Mouse (Mus musculus) v-Abl transformed pro-B cells (cell line): Measurements from ENCODE around the gene Rnf207.

ENCODE experiments used
- in situ Hi-C, 2 experiments: fragments of 400-800 bp; cut with MboI; formaldehyde crosslinking; loops; one replicate each; pipeline ENCODE4 v1.15.1; 2025; ENCODE audit not compliant: unreplicated experiment in 2 of 2

Rnf207 gene

DNA sequence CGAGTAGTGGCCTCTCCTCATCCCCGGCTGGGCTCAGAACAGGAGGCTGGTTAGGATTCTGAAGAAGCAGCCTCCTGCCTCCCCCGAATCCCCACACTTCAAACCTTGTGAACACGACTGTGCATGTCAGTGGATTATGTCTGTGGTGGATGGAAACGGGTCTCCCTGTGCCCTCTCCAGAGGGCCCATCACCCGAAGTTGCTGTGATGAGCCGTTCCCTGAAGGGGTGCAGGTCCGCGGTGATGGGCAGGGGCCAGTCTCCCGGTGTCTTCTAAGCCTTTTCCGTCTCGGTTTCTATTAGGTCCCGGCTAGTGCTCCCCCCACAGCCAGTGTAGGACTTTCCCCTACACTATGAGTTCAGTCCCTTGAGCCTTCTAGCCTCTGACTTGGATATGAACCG is 20.0 kb downstream of the Rnf207 start:
- in situ Hi-C loops = loop anchor here in 1 of 2 experiments (25.0 kb wide), 2 partner anchors 312 to 1663 kb away; partner anchors contain the start of genes A430005L14Rik, Phf13 and Thap3

GRCm38 (mm10) chr4:152296874-152297861 is 21.6 kb downstream of the Rnf207 start, which contains the start of gene Icmt:
TSS of gene Icmt (plus strand) at chr4:152297227.
- in situ Hi-C loops = loop anchor here in 1 of 2 experiments (25.0 kb wide), 2 partner anchors 310 to 1665 kb away; partner anchors contain the start of genes A430005L14Rik, Phf13 and Thap3

- in situ Hi-C loops = loop anchor here in 1 of 2 experiments (25.0 kb wide), 2 partner anchors 309 to 1666 kb away; partner anchors contain the start of genes A430005L14Rik, Phf13 and Thap3
These were observed 22.4 kb downstream of the Rnf207 start for GRCm38 (mm10) chr4:152296371-152296770.

GRCm38 (mm10) chr4:152295916-152296315 is 22.9 kb downstream of the Rnf207 start:
- in situ Hi-C loops = loop anchor here in 1 of 2 experiments (25.0 kb wide), 2 partner anchors 309 to 1666 kb away; partner anchors contain the start of genes A430005L14Rik, Phf13 and Thap3

DNA sequence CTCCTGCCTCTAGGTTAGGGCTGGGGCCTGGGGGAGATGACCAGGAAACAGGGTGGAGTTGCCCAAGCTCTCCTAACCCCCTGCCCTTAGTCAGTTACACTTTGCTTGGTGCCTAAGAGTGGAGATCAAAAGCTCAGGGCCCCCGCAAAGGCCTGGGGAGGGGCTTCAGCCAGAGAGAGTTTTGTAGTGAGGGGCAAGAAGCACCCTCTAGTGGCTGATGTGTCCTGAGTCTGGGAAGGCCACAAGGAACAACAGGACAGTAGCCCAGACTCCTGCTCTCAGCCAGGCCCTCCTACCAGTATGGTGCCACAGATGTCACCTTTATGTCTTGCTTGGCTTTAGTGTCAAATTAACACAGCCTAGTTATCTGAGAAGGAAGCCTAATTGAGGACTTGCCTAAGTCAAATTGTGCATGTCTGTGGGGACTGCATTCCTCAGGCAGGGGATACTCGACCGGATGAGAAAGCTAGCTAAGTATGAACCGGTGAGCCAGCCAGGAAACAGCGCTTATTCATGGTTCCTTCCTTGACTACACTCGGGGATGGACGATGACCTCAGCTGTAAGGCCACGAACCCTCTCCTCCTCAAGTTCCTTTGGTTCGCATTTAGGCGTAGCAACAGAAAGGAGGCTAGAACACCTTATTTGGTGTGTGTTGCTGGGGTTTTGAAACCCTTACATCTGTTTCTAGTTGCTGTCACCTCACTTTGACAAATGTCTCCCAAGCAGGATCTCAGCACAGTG is 24.4 kb downstream of the Rnf207 start:
- in situ Hi-C loops = loop anchor here in 1 of 2 experiments (5.0 to 25.0 kb wide), 3 partner anchors 33 to 1668 kb away; partner anchors contain the start of genes A430005L14Rik, Phf13, Rpl22 and Thap3

DNA sequence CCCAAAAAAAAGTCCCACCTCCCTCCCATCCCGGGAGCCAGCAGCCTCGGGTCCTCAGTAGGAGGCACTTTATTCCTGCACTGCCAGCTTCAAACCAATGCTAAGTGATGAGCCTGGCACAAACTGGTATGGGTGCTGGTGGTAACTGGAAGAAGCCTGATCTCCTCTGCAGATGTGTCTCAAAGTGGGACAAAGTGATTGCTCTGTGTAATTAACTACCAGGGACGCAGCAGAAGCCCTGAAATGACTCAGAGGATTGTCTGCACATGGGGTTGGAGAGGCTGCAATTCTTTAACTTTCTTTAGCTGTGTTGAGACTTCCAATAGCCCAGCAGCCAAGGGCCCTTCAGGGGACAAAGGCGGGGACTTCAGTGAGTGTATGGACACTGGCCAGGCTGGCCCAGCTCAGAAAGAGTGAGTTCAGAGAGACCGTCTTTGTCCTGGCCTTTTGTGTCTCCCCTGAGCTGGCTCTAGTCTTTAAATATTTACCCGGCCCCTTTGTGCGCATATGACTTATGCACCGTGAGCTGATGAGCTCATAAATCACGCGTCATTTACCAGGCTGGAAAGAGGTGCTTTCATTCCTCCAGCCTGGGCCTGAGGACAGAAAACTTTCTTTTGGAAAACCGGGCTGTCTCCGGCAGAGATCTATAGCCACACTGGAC is 26.6 kb downstream of the Rnf207 start:
- in situ Hi-C loops = loop anchor here in 1 of 2 experiments (5.0 to 25.0 kb wide), 3 partner anchors 35 to 1670 kb away; partner anchors contain the start of genes A430005L14Rik, Phf13, Rpl22 and Thap3

DNA sequence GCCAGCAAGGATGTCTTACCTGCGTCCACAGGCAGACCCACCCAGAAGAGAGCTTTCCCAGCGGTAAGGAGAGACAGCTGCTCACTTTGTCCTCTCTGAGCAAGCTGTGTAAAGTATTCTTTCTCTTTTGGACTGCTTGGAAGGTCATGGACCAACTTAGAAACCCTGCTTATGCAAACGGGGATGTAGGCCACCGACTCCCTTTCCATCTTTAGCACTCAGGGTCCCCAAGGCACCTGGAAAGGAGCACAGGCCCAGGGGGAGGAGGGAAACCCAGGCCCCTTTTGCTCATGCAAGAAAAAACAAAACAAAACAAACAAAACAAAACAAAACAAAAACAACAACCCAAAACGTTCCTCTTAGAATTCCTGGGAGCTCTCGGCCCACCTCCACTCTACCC is 27.2 kb downstream of the Rnf207 start, which contains the start of gene Hes3:
Gene Hes3 (minus strand): TSS at position 101 of the 400 bp plus-strand sequence.
- in situ Hi-C loops = loop anchor here in 1 of 2 experiments (5.0 to 25.0 kb wide), 3 partner anchors 36 to 1671 kb away; partner anchors contain the start of genes A430005L14Rik, Phf13, Rpl22 and Thap3

DNA sequence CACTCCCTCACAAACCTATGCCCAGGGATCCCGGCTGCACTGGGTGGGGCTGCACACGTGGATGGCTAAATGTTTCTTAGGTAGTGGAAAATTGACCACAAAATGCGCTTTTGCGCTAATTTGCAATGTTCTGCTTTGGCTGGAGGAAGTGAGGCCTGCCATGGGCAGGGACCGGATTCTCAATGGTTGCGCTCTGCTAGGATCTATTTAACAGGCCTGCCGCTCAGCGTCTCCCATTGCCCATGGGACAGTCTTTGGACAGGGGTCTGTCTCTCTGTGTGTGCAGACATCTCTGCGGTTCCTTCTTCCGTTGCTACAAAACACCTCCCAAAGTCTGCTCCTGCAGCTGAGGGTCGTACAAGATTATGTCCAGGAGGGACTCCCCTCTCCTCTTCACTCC is 27.8 kb downstream of the Rnf207 start:
- in situ Hi-C loops = loop anchor here in 1 of 2 experiments (5.0 to 25.0 kb wide), 3 partner anchors 36 to 1671 kb away; partner anchors contain the start of genes A430005L14Rik, Phf13, Rpl22 and Thap3

DNA sequence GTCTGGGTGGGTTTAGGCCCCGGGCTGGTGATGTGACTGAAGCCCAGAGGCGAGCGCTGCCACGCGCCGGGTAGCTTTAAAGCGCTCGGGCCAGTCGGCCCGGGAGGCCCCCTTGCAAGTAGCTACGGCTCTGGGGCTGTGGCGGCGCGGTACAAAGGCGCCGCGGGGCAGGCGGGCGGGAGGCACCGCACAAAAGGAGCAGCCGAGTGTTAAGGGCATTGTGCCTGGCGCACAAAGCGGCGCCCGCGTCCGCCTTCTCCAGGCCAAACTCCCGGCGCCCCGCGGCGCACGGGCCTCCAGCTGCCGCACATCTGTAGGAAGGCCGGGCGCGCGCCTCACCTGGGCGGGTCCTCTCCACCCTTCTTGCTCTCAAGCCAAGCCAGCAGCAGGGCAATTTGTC is 28.4 kb downstream of the Rnf207 start:
- in situ Hi-C loops = loop anchor here in 1 of 2 experiments (5.0 to 25.0 kb wide), 3 partner anchors 37 to 1672 kb away; partner anchors contain the start of genes A430005L14Rik, Phf13, Rpl22 and Thap3

DNA sequence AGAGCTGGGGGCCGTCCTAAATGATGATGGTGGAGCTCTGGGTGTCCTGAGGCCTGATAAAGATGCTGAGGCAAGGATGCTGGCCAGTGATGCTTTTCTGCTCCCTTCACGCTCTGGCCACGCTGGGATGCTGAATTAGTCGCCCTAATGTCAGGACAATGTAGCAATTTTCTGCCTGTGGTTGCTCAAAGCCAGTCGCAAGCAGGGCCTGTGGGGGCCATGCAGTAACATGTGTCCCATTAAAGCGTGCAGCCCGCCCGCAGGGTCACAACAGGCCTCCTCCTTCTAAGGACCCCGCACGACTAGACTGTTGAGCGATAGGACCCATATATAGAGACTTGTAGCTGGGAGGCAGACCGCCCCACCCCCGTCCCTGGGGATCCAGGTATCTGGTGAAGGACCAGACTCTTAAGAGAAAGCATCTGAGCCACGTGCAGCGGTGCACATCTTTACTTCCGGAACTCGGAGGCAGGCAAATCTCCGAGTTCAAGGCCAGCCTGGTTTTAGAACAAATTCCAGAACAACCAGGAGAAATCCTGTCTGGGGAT is 30.3 kb downstream of the Rnf207 start:
- in situ Hi-C loops = loop anchor here (5.0 to 25.0 kb wide), 5 partner anchors 74 to 1674 kb away; partner anchors contain the start of genes A430005L14Rik (in 1 of the 2), Phf13 (in 1 of the 2) and Thap3 (in 1 of the 2)

GRCm38 (mm10) chr4:152287317-152288120 is 31.3 kb downstream of the Rnf207 start:
- in situ Hi-C loops = loop anchor here (5.0 to 25.0 kb wide), 5 partner anchors 73 to 1675 kb away; partner anchors contain the start of genes A430005L14Rik (in 1 of the 2), Phf13 (in 1 of the 2) and Thap3 (in 1 of the 2)

GRCm38 (mm10) chr4:152286887-152287286 is 31.9 kb downstream of the Rnf207 start:
- in situ Hi-C loops = loop anchor here (5.0 to 25.0 kb wide), 5 partner anchors 72 to 1675 kb away; partner anchors contain the start of genes A430005L14Rik (in 1 of the 2), Phf13 (in 1 of the 2) and Thap3 (in 1 of the 2)

DNA sequence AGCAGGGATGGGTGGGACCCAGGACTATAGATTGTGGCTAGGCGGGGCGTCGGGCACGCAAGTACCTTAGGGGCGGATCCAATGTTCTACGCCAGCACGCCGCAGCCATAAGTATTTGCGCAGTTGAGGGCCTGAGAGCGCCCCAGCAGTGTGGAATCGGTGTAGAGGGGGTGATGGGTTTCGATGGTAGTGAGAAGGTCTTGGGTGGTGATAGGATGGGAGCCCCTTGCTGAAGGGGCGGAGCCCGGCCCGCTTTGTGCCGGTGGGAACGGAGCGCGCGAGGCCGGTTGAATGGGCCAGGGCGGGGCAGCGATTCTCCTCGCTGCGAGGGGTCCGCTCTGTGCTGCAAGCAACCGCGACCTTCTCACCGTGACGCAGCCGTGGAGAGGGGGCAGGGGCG is 32.6 kb downstream of the Rnf207 start:
- in situ Hi-C loops = loop anchor here (5.0 to 25.0 kb wide), 5 partner anchors 71 to 1676 kb away; partner anchors contain the start of genes A430005L14Rik (in 1 of the 2), Phf13 (in 1 of the 2) and Thap3 (in 1 of the 2)

- in situ Hi-C loops = loop anchor here (5.0 to 25.0 kb wide), 5 partner anchors 71 to 1677 kb away; partner anchors contain the start of genes A430005L14Rik (in 1 of the 2), Phf13 (in 1 of the 2) and Thap3 (in 1 of the 2)
These were observed 33.3 kb downstream of the Rnf207 start for GRCm38 (mm10) chr4:152285505-152285904.

GRCm38 (mm10) chr4:152283186-152283950 is 35.4 kb downstream of the Rnf207 start:
- in situ Hi-C loops = loop anchor here (10.0 to 25.0 kb wide), 3 partner anchors 69 to 1679 kb away; partner anchors contain the start of genes A430005L14Rik (in 1 of the 2), Phf13 (in 1 of the 2) and Thap3 (in 1 of the 2)

GRCm38 (mm10) chr4:152282721-152283120 is 36.1 kb downstream of the Rnf207 start:
- in situ Hi-C loops = loop anchor here (10.0 to 25.0 kb wide), 3 partner anchors 68 to 1680 kb away; partner anchors contain the start of genes A430005L14Rik (in 1 of the 2), Phf13 (in 1 of the 2) and Thap3 (in 1 of the 2)
